Comparison of ENCODE assay signal across 25 mouse cellular contexts in genomic region chr9:73462027-73462426, GRCm38 (mm10).
"Had no signal": no experiment of that assay in that cellular context is flagged by ENCODE, and none has a peak within 500 bp of the region (broad histone marks: within the 10 kb centered on the region; RNA-seq: fewer than 3 reads in every experiment).

No protein-coding gene starts in this region.

- H3K4me3 ChIP-seq: gastrocnemius, adult 2 months; heart, embryonic 10.5 days; heart, embryonic 12.5 days; hindbrain, embryonic 10.5 days; hindbrain, embryonic 12.5 days; intestine, embryonic 15.5 days; layer of hippocampus, adult 2 months; left cerebral cortex, adult 2 months; limb, embryonic 10.5 days; limb, embryonic 12.5 days; liver, embryonic 13.5 days had no signal

- DNase-seq: gastrocnemius, adult 2 months; gastrocnemius, postnatal 10 days; gastrocnemius, postnatal 25 days; heart, adult 18-20 months; heart, postnatal 10 days; heart, postnatal 4 days; kidney, adult 18-20 months; kidney, adult 8-10 months; kidney, postnatal 10 days; kidney, postnatal 25 days; kidney, postnatal 4 days; liver; liver, embryonic 13.5 days had no signal

- H3K9me3 ChIP-seq: heart, embryonic 10.5 days; hindbrain, embryonic 10.5 days; hindbrain, embryonic 12.5 days; intestine, embryonic 15.5 days; limb, embryonic 10.5 days; liver, embryonic 13.5 days had no signal

- H3K27me3 ChIP-seq: heart, embryonic 12.5 days; hindbrain, embryonic 12.5 days; intestine, embryonic 15.5 days; limb, embryonic 12.5 days; liver, embryonic 13.5 days had no signal

- H3K4me1 ChIP-seq: heart, embryonic 10.5 days; heart, embryonic 12.5 days; hindbrain, embryonic 10.5 days; hindbrain, embryonic 12.5 days; intestine, embryonic 15.5 days; limb, embryonic 10.5 days; limb, embryonic 12.5 days; liver, embryonic 13.5 days had no signal

- ATAC-seq: hindbrain, embryonic 16.5 days; inflammation-experienced regulatory T-cells, adult 6 months; intestine, embryonic 15.5 days; intestine, postnatal 0 days had no signal

- H3K36me3 ChIP-seq: heart, embryonic 10.5 days; heart, embryonic 12.5 days; hindbrain, embryonic 10.5 days; hindbrain, embryonic 12.5 days; intestine, embryonic 15.5 days; limb, embryonic 10.5 days; limb, embryonic 12.5 days; liver, embryonic 13.5 days had no signal
